Mouse (Mus musculus) myocyte (in vitro differentiated cells): ENCODE data around the gene Tubb5.

ENCODE experiments used
- CEBPB ChIP-seq: IDR thresholded peaks from 2 replicates; pipeline ENCODE4 v1.6.1; 2011; ENCODE audit warnings: mild to moderate bottlenecking, moderate library complexity; ENCODE audit not compliant: poor library complexity, insufficient read depth, severe bottlenecking
- E2F4 ChIP-seq: IDR thresholded peaks from one replicate; pipeline ENCODE4 v1.6.1; 2011; ENCODE audit warnings: mild to moderate bottlenecking, control low read depth, moderate library complexity; ENCODE audit not compliant: insufficient read depth
- MAX ChIP-seq: IDR thresholded peaks from one replicate; pipeline ENCODE4 v1.6.1; 2011; ENCODE audit warnings: low read depth, mild to moderate bottlenecking, control low read depth
- MYOD1 ChIP-seq, 3 experiments: IDR thresholded peaks; one replicate each; pipeline ENCODE4 v1.6.1; 2011; ENCODE audit warnings: control low read depth in 2 of 3, low read depth in 2 of 3, mild to moderate bottlenecking in 2 of 3, moderate library complexity in 1 of 3; ENCODE audit not compliant: insufficient read length in 2 of 3, control insufficient read depth in 1 of 3
- MYOG ChIP-seq, 3 experiments: IDR thresholded peaks; one replicate each; pipeline ENCODE4 v1.6.1; 2011; ENCODE audit warnings: control low read depth in 2 of 3, low read depth in 2 of 3, mild to moderate bottlenecking in 2 of 3; ENCODE audit not compliant: insufficient read length in 2 of 3, control insufficient read depth in 1 of 3, insufficient read depth in 1 of 3
- POLR2A ChIP-seq: IDR thresholded peaks from one replicate; pipeline ENCODE4 v1.6.1; 2011; ENCODE audit warnings: low read depth, mild to moderate bottlenecking, control low read depth, moderate library complexity; ENCODE audit not compliant: insufficient read length
- POLR2AphosphoS2 ChIP-seq: IDR thresholded peaks from one replicate; pipeline ENCODE4 v1.6.1; 2011; ENCODE audit warnings: low read depth, control low read depth; ENCODE audit not compliant: insufficient read length
- REST ChIP-seq: IDR thresholded peaks from one replicate; pipeline ENCODE4 v1.6.1; 2011; ENCODE audit warnings: mild to moderate bottlenecking, control low read depth, moderate library complexity; ENCODE audit not compliant: insufficient read depth, insufficient read length
- SRF ChIP-seq: IDR thresholded peaks from one replicate; pipeline ENCODE4 v1.6.1; 2011; ENCODE audit warnings: low read depth; ENCODE audit not compliant: control insufficient read depth, insufficient read length
- USF1 ChIP-seq: IDR thresholded peaks from one replicate; pipeline ENCODE4 v1.6.1; 2011; ENCODE audit warnings: low read depth, mild to moderate bottlenecking, control low read depth, moderate library complexity

- TF ChIP-seq MAX (no peak), POLR2A (peak; percentile 15), USF1 (no peak), E2F4 (no peak), MYOD1 (IDR thresholded peaks at IDR 0.05; ENCODE audit: control insufficient read depth in 1 of 3, insufficient read length in 2 of 3, low read depth in 2 of 3) (peak in 1 of 3 experiments; percentile 4), MYOG (IDR thresholded peaks at IDR 0.05; ENCODE audit: control insufficient read depth in 1 of 3, insufficient read depth in 1 of 3, insufficient read length in 2 of 3, low read depth in 2 of 3) (no peak), SRF (no peak), CEBPB (no peak), POLR2AphosphoS2 (peak; percentile 68), REST (no peak)
Observed at GRCm38 (mm10) chr17:35837487-35837886, 619 bp downstream of the Tubb5 start.
